Mouse (Mus musculus) intestine, embryonic 14.5 days (tissue): ENCODE measurements at regions not wholly inside any gene's neighbourhood (a gene's known extent, or its start where the extent isn't known, plus 50 kb on each side); places are given as distances from the start of the nearest gene placed in this dataset.

ENCODE experiments used
- ATAC-seq: fragments of 200-750 bp; cut with Nextera tagmentation; replicated peaks from 2 replicates; pipeline ENCODE4 v1.8.0; 2017; ENCODE audit warnings: low read depth, moderate number of reproducible peaks, moderate TSS enrichment, moderate library complexity; ENCODE audit not compliant: low FRiP score, low TSS enrichment
- DNase-seq: peaks from one replicate; pipeline ENCODE4 v3.0.0-alpha.2; 2018; ENCODE audit warnings: low spot score
- H3K27ac ChIP-seq: fragments of 300-500 bp; sonication (generic); 2 replicates; pipeline ENCODE4 v1.5.1; 2014; ENCODE audit warnings: low read depth, mild to moderate bottlenecking, control low read depth
- H3K27me3 ChIP-seq: fragments of 300-500 bp; sonication (generic); replicated peaks from 2 replicates; pipeline ENCODE4 v1.6.1; 2014; ENCODE audit warnings: low read length, control low read depth; ENCODE audit not compliant: control insufficient read depth, insufficient read depth
- H3K36me3 ChIP-seq: fragments of 300-500 bp; sonication (generic); 2 replicates; pipeline ENCODE4 v1.6.1; 2014; ENCODE audit warnings: low read length, control low read depth; ENCODE audit not compliant: control insufficient read depth, insufficient read depth
- H3K4me1 ChIP-seq: fragments of 300-500 bp; sonication (generic); replicated peaks from 2 replicates; pipeline ENCODE4 v1.6.1; 2014; ENCODE audit warnings: low read length, control low read depth, mixed read lengths; ENCODE audit not compliant: control insufficient read depth, insufficient read depth
- H3K4me2 ChIP-seq: fragments of 300-500 bp; sonication (generic); 2 replicates; pipeline ENCODE4 v1.6.1; 2014; ENCODE audit warnings: low read length
- H3K4me3 ChIP-seq: fragments of 300-500 bp; sonication (generic); 2 replicates; pipeline ENCODE4 v1.5.1; 2014; ENCODE audit warnings: low read depth, low read length, control low read depth, mixed read lengths
- H3K9ac ChIP-seq: fragments of 300-500 bp; sonication (generic); 2 replicates; pipeline ENCODE4 v1.6.1; 2014; ENCODE audit warnings: mild to moderate bottlenecking, low read length
- H3K9me3 ChIP-seq: fragments of 300-500 bp; sonication (generic); 2 replicates; pipeline ENCODE4 v1.6.1; 2016; ENCODE audit warnings: low read length, control low read depth; ENCODE audit not compliant: control insufficient read depth
- WGBS: fragments of 180-500 bp; shearing (Covaris S2); extraction: QIAGEN DNeasy Blood & Tissue Kit; methylation state at CpG from one replicate; pipeline ENCODE4 v1.1.7; 2014; 5-methylcytosine and 5-hydroxymethylcytosine counted together

DNA sequence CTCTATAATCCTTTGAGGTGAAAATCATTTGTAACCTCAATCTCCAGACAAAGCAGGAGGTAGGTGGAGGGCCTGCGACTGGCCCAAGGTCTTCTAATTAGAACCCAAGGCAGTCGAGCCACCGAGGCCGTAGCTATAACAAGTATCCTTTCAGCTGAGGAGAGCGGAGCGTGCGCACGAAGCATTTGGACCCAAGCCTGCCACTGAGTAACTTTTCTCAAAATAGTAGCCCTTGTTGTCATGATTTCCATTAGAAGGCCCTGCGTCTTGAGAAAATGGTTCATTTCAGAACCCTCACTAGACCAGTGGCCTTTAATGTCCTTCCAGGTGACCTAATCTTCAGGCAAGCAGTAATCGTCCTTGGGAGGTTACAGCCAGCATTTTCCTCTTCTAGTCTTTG, 90.6 kb downstream of the H2al1j start:
- Histone ChIP-seq H3K36me3 (no peaks in the 10 kb centered on the region), H3K9ac (no peak overlapping the region), H3K4me3 (no peak overlapping the region), H3K4me1 (0 out of 2 replicates have a peak, but pooled peaks cover 7% of the 10 kb centered on the region), H3K27me3 (peaks cover 3% of the 10 kb centered on the region; the same call in 1 of the 2 replicates), H3K27ac (no peak overlapping the region), H3K9me3 (no peaks in the 10 kb centered on the region), H3K4me2 (no peak overlapping the region)
- ATAC-seq (no peak), DNase-seq (no peak)
- 80% methylated on average over 10 of the region's 10 CpGs for WGBS

- Histone ChIP-seq H3K27ac (peak overlapping the region; percentile 49), H3K4me3 (no peak overlapping the region), H3K4me1 (0 out of 2 replicates have a peak, but pooled peaks cover 7% of the 10 kb centered on the region), H3K36me3 (no peaks in the 10 kb centered on the region), H3K9me3 (no peaks in the 10 kb centered on the region), H3K27me3 (peaks cover 3% of the 10 kb centered on the region; the same call in 1 of the 2 replicates), H3K4me2 (no peak overlapping the region), H3K9ac (no peak overlapping the region)
- no peak for DNase-seq
- WGBS = 23% methylated on average over 5 of the region's 5 CpGs
- peak; percentile 58; the same call in 1 of the 2 replicates for ATAC-seq
Observed at GRCm38 (mm10) chrX:11419162-11419631, 91.6 kb downstream of the H2al1j start.

DNA sequence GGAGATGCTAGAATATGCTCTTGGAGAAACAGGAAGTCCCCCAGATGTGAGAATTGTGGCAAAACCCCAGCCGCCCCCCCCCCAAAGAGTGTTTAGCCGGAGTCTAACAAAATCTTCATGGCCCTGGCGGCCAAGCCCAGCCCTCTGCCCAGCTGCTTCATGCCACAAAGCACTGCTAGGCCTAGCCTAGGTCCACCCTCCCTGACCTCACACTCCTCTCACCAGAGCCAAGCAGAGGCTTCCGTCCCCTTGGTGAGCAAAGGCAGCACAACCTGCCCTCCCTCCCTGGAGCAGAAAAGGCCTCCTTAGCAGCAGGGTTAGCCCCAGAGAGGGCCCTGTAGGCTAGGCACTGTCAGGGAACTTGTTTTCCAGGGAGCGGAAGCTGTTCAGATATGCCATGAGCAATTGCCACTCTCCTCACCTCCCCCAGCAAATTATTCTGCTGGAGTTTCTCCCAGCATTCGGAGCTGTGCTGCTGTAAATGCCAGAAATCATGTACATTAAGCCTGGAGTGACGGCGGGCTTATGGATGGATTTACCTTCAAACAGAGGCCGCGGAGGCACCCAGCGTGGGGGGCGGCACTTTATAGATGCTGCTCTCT, 104.9 kb downstream of the H2al1j start:
- ATAC-seq (no peak), DNase-seq (no peak)
- Histone ChIP-seq H3K36me3 (no peaks in the 10 kb centered on the region), H3K27ac (peak overlapping the region; percentile 38; the same call in 1 of the 2 replicates), H3K27me3 (peaks cover 11% of the 10 kb centered on the region; the same call in 1 of the 2 replicates), H3K4me1 (peaks cover 3% of the 10 kb centered on the region; the same call in 1 of the 2 replicates), H3K9me3 (no peaks in the 10 kb centered on the region), H3K4me2 (no peak overlapping the region), H3K9ac (no peak overlapping the region), H3K4me3 (no peak overlapping the region)
- 44% methylated on average over 10 of the region's 12 CpGs for WGBS

GRCm38 (mm10) chrX:11435338-11435737, 107.7 kb downstream of the H2al1j start:
- ATAC-seq (no peak), DNase-seq (no peak)
- Histone ChIP-seq H3K4me3 (no peak overlapping the region), H3K4me1 (peaks cover 5% of the 10 kb centered on the region; the same call in 1 of the 2 replicates), H3K9me3 (no peaks in the 10 kb centered on the region), H3K27me3 (peaks cover 11% of the 10 kb centered on the region; the same call in 1 of the 2 replicates), H3K4me2 (no peak overlapping the region), H3K9ac (no peak overlapping the region), H3K27ac (no peak overlapping the region), H3K36me3 (no peaks in the 10 kb centered on the region)
- 52% methylated on average over 6 of the region's 6 CpGs for WGBS

GRCm38 (mm10) chrX:11437151-11437944, 109.7 kb downstream of the H2al1j start:
- Histone ChIP-seq H3K4me1 (peaks cover 5% of the 10 kb centered on the region; the same call in 1 of the 2 replicates), H3K27ac (peak overlapping the region; percentile 51), H3K36me3 (no peaks in the 10 kb centered on the region), H3K4me3 (no peak overlapping the region), H3K9ac (no peak overlapping the region), H3K9me3 (no peaks in the 10 kb centered on the region), H3K27me3 (peaks cover 14% of the 10 kb centered on the region; the same call in 1 of the 2 replicates), H3K4me2 (no peak overlapping the region)
- ATAC-seq (0 out of 2 replicates have a peak, but pooled peaks have one; percentile 32), DNase-seq (peak; percentile 60)
- 44% methylated on average over 12 of the region's 12 CpGs for WGBS

GRCm38 (mm10) chrX:11443543-11443942, 115.9 kb downstream of the H2al1j start:
- DNase-seq = no peak
- H3K9me3 ChIP-seq = no peaks in the 10 kb centered on the region
- 47% methylated on average over 7 of the region's 7 CpGs for whole genome bisulfite sequencing
- no peaks in the 10 kb centered on the region for H3K4me1 ChIP-seq
- H3K9ac ChIP-seq = no peak overlapping the region
- no peak overlapping the region for H3K4me2 ChIP-seq
- no peak for ATAC-seq
- peaks cover 11% of the 10 kb centered on the region; the same call in 1 of the 2 replicates for H3K27me3 ChIP-seq
- H3K4me3 ChIP-seq = no peak overlapping the region
- no peaks in the 10 kb centered on the region for H3K36me3 ChIP-seq
- H3K27ac ChIP-seq = no peak overlapping the region

DNA sequence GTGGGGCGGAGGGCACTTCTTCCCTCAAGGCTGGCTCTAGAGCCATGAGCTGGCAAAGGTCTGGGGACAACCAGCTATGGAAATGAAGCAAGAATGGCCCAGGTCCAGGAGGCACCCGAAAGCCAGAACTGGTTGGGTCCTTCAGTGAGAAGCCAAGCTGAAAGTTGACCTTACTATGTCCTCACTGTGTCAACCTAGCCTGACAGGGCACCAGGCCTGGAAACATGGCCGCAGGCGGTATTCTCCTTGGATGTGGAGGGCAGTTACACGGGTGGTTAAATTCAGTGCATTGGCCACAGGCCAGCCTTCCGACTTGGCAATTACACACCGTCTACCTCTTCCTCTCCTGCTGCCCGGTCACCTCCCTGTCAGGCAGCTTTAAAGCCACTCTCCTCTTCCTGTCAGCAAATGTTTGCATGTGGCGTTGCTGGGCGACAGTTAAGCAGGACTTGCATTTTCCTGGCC, 116.7 kb downstream of the H2al1j start:
- peaks cover 11% of the 10 kb centered on the region; the same call in 1 of the 2 replicates for H3K27me3 ChIP-seq
- no peak for DNase-seq
- H3K9ac ChIP-seq = no peak overlapping the region
- 68% methylated on average over 10 of the region's 10 CpGs for WGBS
- H3K36me3 ChIP-seq = no peaks in the 10 kb centered on the region
- no peaks in the 10 kb centered on the region for H3K4me1 ChIP-seq
- H3K27ac ChIP-seq = no peak overlapping the region
- ATAC-seq = no peak
- no peak overlapping the region for H3K4me2 ChIP-seq
- H3K4me3 ChIP-seq = no peak overlapping the region
- no peaks in the 10 kb centered on the region for H3K9me3 ChIP-seq

DNA sequence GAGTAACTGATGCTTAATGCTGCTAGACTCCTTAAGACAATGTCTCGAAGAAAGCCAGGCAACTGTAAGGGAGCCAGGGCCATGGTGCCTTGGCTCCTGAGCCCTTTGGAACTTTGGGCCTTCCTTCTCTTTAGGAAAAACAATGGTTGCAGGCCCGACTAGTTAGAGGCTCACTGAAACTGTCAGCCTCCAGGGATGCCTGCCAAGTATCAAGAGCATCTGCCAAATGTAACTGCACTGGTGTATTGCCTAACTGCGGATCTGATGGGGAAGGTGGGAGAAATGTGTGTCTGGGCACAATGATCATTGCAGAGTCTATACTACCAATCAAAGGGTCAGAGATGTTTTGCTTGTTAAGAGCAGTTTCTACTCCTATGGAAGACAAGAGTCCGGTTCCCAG, 121.1 kb downstream of the H2al1j start:
- Histone ChIP-seq H3K27ac (no peak overlapping the region), H3K4me1 (no peaks in the 10 kb centered on the region), H3K9me3 (no peaks in the 10 kb centered on the region), H3K27me3 (0 out of 2 replicates have a peak, but pooled peaks cover 5% of the 10 kb centered on the region), H3K4me2 (no peak overlapping the region), H3K9ac (no peak overlapping the region), H3K4me3 (no peak overlapping the region), H3K36me3 (no peaks in the 10 kb centered on the region)
- 61% methylated on average over 4 of the region's 4 CpGs for WGBS
- DNase-seq (no peak), ATAC-seq (no peak)
